Mouse (Mus musculus) heart, adult 2 months (tissue): ENCODE data around the gene Slc38a1.

Source experiments
- CTCF ChIP-seq: fragments of 200-600 bp; IDR thresholded peaks from 2 replicates; pipeline ENCODE4 v1.8.1; 2022; ENCODE audit warnings: antibody characterized with exemption, mild to moderate bottlenecking, moderate library complexity
- EP300 ChIP-seq: fragments of 200-500 bp; IDR thresholded peaks from 2 replicates; pipeline ENCODE4 v1.6.1; 2011; ENCODE audit warnings: low read depth, low read length, control low read depth; ENCODE audit not compliant: insufficient read depth
- POLR2A ChIP-seq: fragments of 200-500 bp; IDR thresholded peaks from 2 replicates; pipeline ENCODE4 v1.6.1; 2011; ENCODE audit warnings: mild to moderate bottlenecking, low read depth, low read length, control low read depth; ENCODE audit not compliant: insufficient read depth

GRCm38 (mm10) chr15:96617555-96617954 lies 25.2 kb downstream of the Slc38a1 start:
- TF ChIP-seq CTCF (no peak), EP300 (no peak), POLR2A (no peak)
